Mouse (Mus musculus) liver, embryonic 14.5 days (tissue): ENCODE data around the gene Pawr. TPM values are rescaled to one million over a fixed set of nuclear protein-coding genes. Genes with fewer than 3 reads are reported as not detected.

ENCODE experiments used
- ATAC-seq: fragments of 200-750 bp; cut with Nextera tagmentation; 2 replicates; pipeline ENCODE4 v1.8.0; 2017; ENCODE audit warnings: moderate number of reproducible peaks, mild to moderate bottlenecking, moderate library complexity; ENCODE audit not compliant: insufficient read depth
- DNase-seq, 3 experiments: peaks; one replicate each; pipeline ENCODE4 v3.0.0-alpha.2; 2012 to 2013; ENCODE audit warnings: low read depth in 3 of 3, low spot score in 3 of 3
- H3K27ac ChIP-seq: fragments of 300-500 bp; sonication (generic); 2 replicates; pipeline ENCODE4 v1.5.1; 2014; ENCODE audit warnings: moderate library complexity, mild to moderate bottlenecking, control low read depth, inconsistent platforms
- H3K27me3 ChIP-seq: fragments of 300-500 bp; sonication (generic); 2 replicates; pipeline ENCODE4 v1.6.1; 2014; ENCODE audit warnings: mild to moderate bottlenecking, low read length, moderate library complexity; ENCODE audit not compliant: control insufficient read depth, insufficient read depth
- H3K36me3 ChIP-seq: fragments of 300-500 bp; sonication (generic); replicated peaks from 2 replicates; pipeline ENCODE4 v1.6.1; 2014; ENCODE audit warnings: low read depth; ENCODE audit not compliant: control insufficient read depth, insufficient read depth
- H3K4me1 ChIP-seq, 2 experiments: fragments of 200-500 bp in 1 of 2; fragments of 300-500 bp in 1 of 2; sonication (generic) in 1 of 2; replicated peaks; 2 replicates each; pipeline ENCODE4 v1.6.1; 2012 to 2014; ENCODE audit warnings: antibody characterized with exemption in 1 of 2, inconsistent platforms in 1 of 2, low read length in 1 of 2; ENCODE audit not compliant: control insufficient read depth in 2 of 2, insufficient read depth in 2 of 2
- H3K4me2 ChIP-seq: fragments of 300-500 bp; sonication (generic); 2 replicates; pipeline ENCODE4 v1.6.1; 2014; ENCODE audit warnings: low read depth, mild to moderate bottlenecking, control low read depth, moderate library complexity
- H3K4me3 ChIP-seq, 2 experiments: fragments of 200-500 bp in 1 of 2; fragments of 300-500 bp in 1 of 2; sonication (generic) in 1 of 2; 2 replicates each; pipeline ENCODE4 v1.5.1; 2012 to 2014; ENCODE audit warnings: low read depth in 2 of 2, low read length in 2 of 2, mild to moderate bottlenecking in 2 of 2, control low read depth in 1 of 2, inconsistent platforms in 1 of 2, moderate library complexity in 1 of 2; ENCODE audit not compliant: insufficient read depth in 1 of 2
- H3K9ac ChIP-seq: fragments of 300-500 bp; sonication (generic); replicated peaks from 2 replicates; pipeline ENCODE4 v1.6.1; 2014; ENCODE audit warnings: mild to moderate bottlenecking, control low read depth, moderate library complexity
- H3K9me3 ChIP-seq: fragments of 300-500 bp; sonication (generic); 2 replicates; pipeline ENCODE4 v1.6.1; 2016; ENCODE audit warnings: low read length, mixed read lengths; ENCODE audit not compliant: control insufficient read depth
- CTCF ChIP-seq: IDR thresholded peaks from 2 replicates; pipeline ENCODE4 v1.5.1; 2016; ENCODE audit warnings: antibody characterized with exemption, low read depth, control low read depth
- EP300 ChIP-seq: IDR thresholded peaks from 2 replicates; pipeline ENCODE4 v1.6.1; 2016; ENCODE audit warnings: antibody characterized with exemption, low read depth
- WGBS: fragments of 180-500 bp; shearing (Covaris S2); extraction: QIAGEN DNeasy Blood & Tissue Kit; methylation state at CpG from one replicate; pipeline ENCODE4 v1.1.7; 2014; ENCODE audit not compliant: insufficient replicate concordance; 5-methylcytosine and 5-hydroxymethylcytosine counted together
- polyA plus RNA-seq, 2 experiments: library from polyadenylated mRNA; depleted of rRNA in 1 of 2; stranded (reverse) in 1 of 2; unstranded in 1 of 2; fragments of >200 nt; fragmentation: Nextera tagmentation in 1 of 2; extraction: Ambion mirVana in 1 of 2; gene quantifications; 2 replicates each; pipeline versions ENCODE4 v1.2.1 to v1.2.3; 2012 to 2014

The Pawr gene
- polyA plus RNA-seq, 2 experiments = 3.7 to 4.4 TPM

- Histone ChIP-seq H3K9me3 (no peaks in the 10 kb centered on the region), H3K4me3 (no peak overlapping the region), H3K27me3 (no peaks in the 10 kb centered on the region), H3K4me2 (no peak overlapping the region), H3K27ac (no peak overlapping the region), H3K4me1 (peaks cover 0 to 9% of the 10 kb centered on the region in 2 experiments; a peak in 1 of 4 replicates), H3K9ac (no peak overlapping the region), H3K36me3 (no peaks in the 10 kb centered on the region)
- ATAC-seq (no peak), DNase-seq (no peak)
- TF ChIP-seq CTCF = no peak
- TF ChIP-seq EP300 = no peak
- 58% methylated on average over 5 of the region's 5 CpGs for WGBS
Measured at GRCm38 (mm10) chr10:108385480-108385955, 53.6 kb downstream of the Pawr start.

- no peaks in the 10 kb centered on the region for H3K9me3 ChIP-seq
- DNase-seq (no peak), ATAC-seq (no peak)
- H3K36me3 ChIP-seq = no peaks in the 10 kb centered on the region
- no peaks in the 10 kb centered on the region for H3K27me3 ChIP-seq
- no peak overlapping the region for H3K27ac ChIP-seq
- TF ChIP-seq EP300 = no peak
- TF ChIP-seq CTCF = no peak
- WGBS = 70% methylated on average over 8 of the region's 8 CpGs
- H3K4me3 ChIP-seq = no peak overlapping the region
- no peak overlapping the region for H3K4me2 ChIP-seq
- peaks cover 0 to 9% of the 10 kb centered on the region in 2 experiments; a peak in 1 of 4 replicates for H3K4me1 ChIP-seq
- no peak overlapping the region for H3K9ac ChIP-seq
Measured at GRCm38 (mm10) chr10:108388410-108388915, 56.5 kb downstream of the Pawr start.

- DNase-seq = no peak
- Histone ChIP-seq H3K4me2 (no peak overlapping the region), H3K9me3 (no peaks in the 10 kb centered on the region), H3K9ac (no peak overlapping the region), H3K27me3 (no peaks in the 10 kb centered on the region), H3K27ac (no peak overlapping the region), H3K4me1 (peaks cover 0 to 9% of the 10 kb centered on the region in 2 experiments; a peak in 1 of 4 replicates), H3K4me3 (no peak overlapping the region), H3K36me3 (no peaks in the 10 kb centered on the region)
- ATAC-seq = no peak
- no peak for TF ChIP-seq CTCF
- no peak for TF ChIP-seq EP300
- 45% methylated on average over 5 of the region's 5 CpGs for WGBS
Measured at GRCm38 (mm10) chr10:108389178-108389926, 57.4 kb downstream of the Pawr start.

GRCm38 (mm10) chr10:108389927-108390287 is 58.0 kb downstream of the Pawr start:
- Histone ChIP-seq H3K36me3 (no peaks in the 10 kb centered on the region), H3K27me3 (no peaks in the 10 kb centered on the region), H3K27ac (no peak overlapping the region), H3K9ac (no peak overlapping the region), H3K4me3 (no peak overlapping the region), H3K4me1 (peaks cover 0 to 7% of the 10 kb centered on the region in 2 experiments; a peak in 1 of 4 replicates), H3K4me2 (no peak overlapping the region), H3K9me3 (no peaks in the 10 kb centered on the region)
- TF ChIP-seq CTCF (no peak), EP300 (no peak)
- 67% methylated on average over 4 of the region's 4 CpGs for WGBS
- ATAC-seq (no peak), DNase-seq (no peak)

GRCm38 (mm10) chr10:108391370-108391902 is 59.5 kb downstream of the Pawr start:
- DNase-seq = no peak
- Histone ChIP-seq H3K4me1 (0 out of 4 replicates have a peak, but pooled peaks cover 0 to 1% of the 10 kb centered on the region in 2 experiments), H3K9ac (no peak overlapping the region), H3K4me3 (no peak overlapping the region), H3K27me3 (no peaks in the 10 kb centered on the region), H3K27ac (no peak overlapping the region), H3K9me3 (no peaks in the 10 kb centered on the region), H3K36me3 (no peaks in the 10 kb centered on the region), H3K4me2 (no peak overlapping the region)
- no peak for ATAC-seq
- TF ChIP-seq EP300 = no peak
- no peak for TF ChIP-seq CTCF
- WGBS = 73% methylated on average over 15 of the region's 15 CpGs
